Mouse (Mus musculus) myocyte (in vitro differentiated cells): ENCODE results near the gene Stk11ip. TPM values are rescaled to one million over a fixed set of nuclear protein-coding genes. Genes with fewer than 3 reads are reported as not detected.

ENCODE experiments used
- H3K27me3 ChIP-seq: one replicate; pipeline ENCODE4 v1.6.1; 2011; ENCODE audit not compliant: control insufficient read depth, insufficient read depth, insufficient read length
- H3K36me3 ChIP-seq: one replicate; pipeline ENCODE4 v1.6.1; 2011; ENCODE audit not compliant: control insufficient read depth, insufficient read depth
- H3K4me2 ChIP-seq: one replicate; pipeline ENCODE4 v1.6.1; 2011; ENCODE audit warnings: low read depth, control low read depth
- H3K4me3 ChIP-seq: one replicate; pipeline ENCODE4 v1.5.1; 2011; ENCODE audit warnings: mild to moderate bottlenecking, control low read depth, moderate library complexity
- H3K79me2 ChIP-seq: one replicate; pipeline ENCODE4 v1.6.1; 2011; ENCODE audit not compliant: control insufficient read depth, insufficient read depth
- H3ac ChIP-seq: one replicate; pipeline ENCODE4 v1.6.1; 2011; ENCODE audit not compliant: control insufficient read depth, insufficient read length
- CEBPB ChIP-seq: IDR thresholded peaks from 2 replicates; pipeline ENCODE4 v1.6.1; 2011; ENCODE audit warnings: mild to moderate bottlenecking, moderate library complexity; ENCODE audit not compliant: poor library complexity, insufficient read depth, severe bottlenecking
- E2F4 ChIP-seq: IDR thresholded peaks from one replicate; pipeline ENCODE4 v1.6.1; 2011; ENCODE audit warnings: mild to moderate bottlenecking, control low read depth, moderate library complexity; ENCODE audit not compliant: insufficient read depth
- MAX ChIP-seq: IDR thresholded peaks from one replicate; pipeline ENCODE4 v1.6.1; 2011; ENCODE audit warnings: low read depth, mild to moderate bottlenecking, control low read depth
- MYOD1 ChIP-seq, 3 experiments: IDR thresholded peaks; one replicate each; pipeline ENCODE4 v1.6.1; 2011; ENCODE audit warnings: control low read depth in 2 of 3, low read depth in 2 of 3, mild to moderate bottlenecking in 2 of 3, moderate library complexity in 1 of 3; ENCODE audit not compliant: insufficient read length in 2 of 3, control insufficient read depth in 1 of 3
- MYOG ChIP-seq, 3 experiments: IDR thresholded peaks; one replicate each; pipeline ENCODE4 v1.6.1; 2011; ENCODE audit warnings: control low read depth in 2 of 3, low read depth in 2 of 3, mild to moderate bottlenecking in 2 of 3; ENCODE audit not compliant: insufficient read length in 2 of 3, control insufficient read depth in 1 of 3, insufficient read depth in 1 of 3
- POLR2A ChIP-seq: IDR thresholded peaks from one replicate; pipeline ENCODE4 v1.6.1; 2011; ENCODE audit warnings: low read depth, mild to moderate bottlenecking, control low read depth, moderate library complexity; ENCODE audit not compliant: insufficient read length
- POLR2AphosphoS2 ChIP-seq: IDR thresholded peaks from one replicate; pipeline ENCODE4 v1.6.1; 2011; ENCODE audit warnings: low read depth, control low read depth; ENCODE audit not compliant: insufficient read length
- REST ChIP-seq: IDR thresholded peaks from one replicate; pipeline ENCODE4 v1.6.1; 2011; ENCODE audit warnings: mild to moderate bottlenecking, control low read depth, moderate library complexity; ENCODE audit not compliant: insufficient read depth, insufficient read length
- SRF ChIP-seq: IDR thresholded peaks from one replicate; pipeline ENCODE4 v1.6.1; 2011; ENCODE audit warnings: low read depth; ENCODE audit not compliant: control insufficient read depth, insufficient read length
- TCF3 ChIP-seq: IDR thresholded peaks from one replicate; pipeline ENCODE4 v1.6.1; 2011; ENCODE audit warnings: low read depth, control low read depth; ENCODE audit not compliant: insufficient read length
- USF1 ChIP-seq: IDR thresholded peaks from one replicate; pipeline ENCODE4 v1.6.1; 2011; ENCODE audit warnings: low read depth, mild to moderate bottlenecking, control low read depth, moderate library complexity
- polyA plus RNA-seq: library from polyadenylated mRNA; unstranded; fragments of >200 nt; fragmentation: generic; extraction: Trizol; gene quantifications from one replicate; pipeline ENCODE4 v1.2.1, GENCODE M21; 2012; ENCODE audit warnings: missing spikeins

The Stk11ip gene
- polyA plus RNA-seq, 1 experiment: 33.3 TPM

DNA sequence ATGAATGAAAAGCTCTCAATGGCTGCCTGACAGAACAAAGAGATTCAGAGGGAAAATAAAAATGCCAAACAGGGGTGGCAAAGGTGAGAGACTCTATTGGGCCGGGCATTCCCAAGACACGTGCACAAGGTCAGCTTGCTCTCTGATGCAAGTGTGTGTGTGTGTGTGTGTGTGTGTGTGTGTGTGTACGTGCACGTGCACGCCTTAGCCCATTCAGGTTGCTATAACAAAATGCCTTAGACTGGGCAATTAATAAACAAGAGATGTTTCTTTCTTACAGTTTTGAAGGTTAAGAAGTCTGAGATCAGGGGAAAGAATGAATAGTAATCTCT, 61.3 kb downstream of the Stk11ip start:
- no peak overlapping the region for H3K4me2 ChIP-seq
- H3K27me3 ChIP-seq: peaks cover 10% of the 10 kb centered on the region
- no peaks in the 10 kb centered on the region for H3K79me2 ChIP-seq
- H3K4me3 ChIP-seq: no peak overlapping the region
- no peak for TF ChIP-seq USF1
- H3ac ChIP-seq: no peak overlapping the region
- H3K36me3 ChIP-seq: no peaks in the 10 kb centered on the region

DNA sequence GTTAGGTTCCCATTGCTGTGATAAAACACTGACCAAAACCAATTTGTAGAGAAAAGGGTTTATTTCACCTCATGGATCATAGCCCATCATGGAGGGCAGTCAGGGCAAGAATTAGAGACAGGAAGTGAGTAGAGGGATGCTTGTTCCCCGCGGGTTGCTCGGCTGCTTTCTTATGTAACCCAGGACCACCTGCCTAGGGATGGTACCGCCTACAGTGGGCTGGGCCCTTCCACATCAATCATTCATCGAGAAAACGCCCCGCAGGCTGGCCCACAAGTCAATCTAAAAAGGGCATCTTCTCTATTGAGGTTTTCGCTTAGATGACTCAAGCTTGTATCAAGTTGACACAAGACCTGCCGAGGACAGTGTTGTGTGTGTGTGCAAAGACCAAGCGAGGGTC, 61.7 kb downstream of the Stk11ip start:
- H3K79me2 ChIP-seq: no peaks in the 10 kb centered on the region
- no peak overlapping the region for H3ac ChIP-seq
- no peaks in the 10 kb centered on the region for H3K36me3 ChIP-seq
- H3K27me3 ChIP-seq: peaks cover 10% of the 10 kb centered on the region
- no peak overlapping the region for H3K4me2 ChIP-seq
- no peak for TF ChIP-seq E2F4
- TF ChIP-seq CEBPB: no peak
- TF ChIP-seq USF1: no peak
- no peak overlapping the region for H3K4me3 ChIP-seq

DNA sequence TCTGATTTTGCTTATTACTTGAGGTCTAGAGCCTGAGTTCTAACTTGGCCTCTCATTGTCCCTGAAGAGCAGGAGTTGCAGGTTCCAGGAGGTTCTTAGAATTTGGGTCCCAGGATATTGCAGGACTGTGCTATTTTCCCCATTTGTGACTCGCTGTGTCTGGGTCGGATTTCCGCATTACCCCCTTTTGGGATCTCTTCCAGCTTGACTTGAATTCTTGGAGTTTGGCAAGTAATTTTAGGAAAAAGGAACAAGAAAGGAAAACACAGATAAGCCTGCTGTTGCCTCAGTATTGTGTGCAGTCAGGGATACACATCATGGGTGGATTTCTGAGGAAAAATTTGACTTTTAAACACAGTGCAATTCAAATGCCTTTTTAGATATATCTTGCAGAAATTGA, 65.5 kb downstream of the Stk11ip start:
- Histone ChIP-seq H3K36me3 (no peaks in the 10 kb centered on the region), H3K4me3 (no peak overlapping the region), H3ac (no peak overlapping the region), H3K27me3 (peaks cover 5% of the 10 kb centered on the region), H3K4me2 (no peak overlapping the region), H3K79me2 (no peaks in the 10 kb centered on the region)
- no peak for TF ChIP-seq TCF3
- no peak for TF ChIP-seq MAX
- TF ChIP-seq POLR2AphosphoS2: no peak
- no peak for TF ChIP-seq E2F4
- no peak for TF ChIP-seq POLR2A
- TF ChIP-seq SRF: no peak
- TF ChIP-seq CEBPB: no peak
- TF ChIP-seq REST: no peak
- no peak for TF ChIP-seq MYOG (IDR thresholded peaks at IDR 0.05; ENCODE audit: control insufficient read depth in 1 of 3, insufficient read depth in 1 of 3, insufficient read length in 2 of 3, low read depth in 2 of 3)
- no peak for TF ChIP-seq MYOD1 (IDR thresholded peaks at IDR 0.05; ENCODE audit: control insufficient read depth in 1 of 3, insufficient read length in 2 of 3, low read depth in 2 of 3)
- no peak for TF ChIP-seq USF1

Other genes with a start within 250 kb of the Stk11ip start
- gene Resp18, start 243.1 kb upstream of the Stk11ip start, polyA plus RNA-seq: not detected
- gene Dnpep, start 203.5 kb upstream of the Stk11ip start, polyA plus RNA-seq: 170 TPM
- 2,193 TPM for gene Des, start 161.2 kb upstream of the Stk11ip start, polyA plus RNA-seq
- gene Speg, start 146.2 kb upstream of the Stk11ip start, polyA plus RNA-seq: 42.3 TPM
- gene Gmppa, start 85.6 kb upstream of the Stk11ip start, polyA plus RNA-seq: 106 TPM
- 0.28 TPM for gene Asic4, start 71.1 kb upstream of the Stk11ip start, polyA plus RNA-seq
- 52.1 TPM for gene Chpf, start 42.2 kb upstream of the Stk11ip start, polyA plus RNA-seq
- gene Tmem198, start 42.0 kb upstream of the Stk11ip start, polyA plus RNA-seq: 0.78 TPM
- 148 TPM for gene Obsl1, start 15.1 kb upstream of the Stk11ip start, polyA plus RNA-seq
- gene Inha, start 14.5 kb upstream of the Stk11ip start, polyA plus RNA-seq: 4.7 TPM
- gene Slc4a3, start 24.7 kb downstream of the Stk11ip start, polyA plus RNA-seq: 48.6 TPM